Mouse (Mus musculus): ENCODE measurements around the gene Necab2. TPM values are rescaled to one million over a fixed set of nuclear protein-coding genes. Genes with fewer than 3 reads are reported as not detected.
A peak's percentile ranks its signal among the peaks of the same experiment; 100 is the strongest.

Necab2 gene
- total RNA-seq, 2 experiments from 2014 or later, result 35.9 to 48.5 TPM

DNA sequence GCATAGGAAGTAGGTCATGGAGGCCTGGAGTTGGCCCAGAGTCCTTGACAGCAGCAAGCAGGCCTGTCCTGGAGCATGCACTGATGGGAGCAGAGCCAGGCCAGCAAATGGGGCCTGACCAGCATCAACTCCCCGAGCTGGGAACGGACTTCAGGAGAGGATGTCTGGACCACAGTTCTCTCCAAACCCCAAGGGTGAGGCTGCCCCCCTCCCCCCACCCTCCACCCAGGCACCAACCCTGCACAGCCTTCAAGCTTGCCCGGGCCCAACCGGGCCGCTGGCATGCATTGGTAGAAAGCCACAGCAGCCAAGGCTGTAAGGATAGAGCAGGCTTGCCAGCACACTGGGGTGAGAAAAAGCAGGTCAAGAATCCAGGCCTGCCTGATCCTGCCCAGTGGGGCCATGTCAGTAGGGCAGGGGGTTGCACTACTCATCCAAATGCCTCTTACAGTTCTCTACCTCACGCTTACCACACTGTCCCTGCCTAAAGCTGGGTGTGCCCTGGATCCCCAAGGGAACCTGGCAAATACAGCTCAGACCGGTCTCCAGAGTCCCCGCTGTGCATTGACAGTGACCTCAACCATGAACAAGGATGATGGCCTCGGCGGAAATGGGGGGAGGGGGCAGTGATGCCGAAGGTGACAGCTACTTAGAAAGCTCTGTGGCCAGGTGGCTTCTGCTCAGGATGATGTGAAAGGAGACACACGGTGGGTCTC, 18.7 kb upstream of the Necab2 start:
- intact Hi-C loops (cut with DNase I), result no loop called here
- no peak for DNase-seq

- intact Hi-C loops (cut with DNase I), result no loop called here
- no peak for DNase-seq
These were observed 18.2 kb upstream of the Necab2 start for GRCm38 (mm10) chr8:119428350-119428740.

- no peak for DNase-seq
- intact Hi-C loops (cut with DNase I), result no loop called here
These were observed 17.7 kb upstream of the Necab2 start for GRCm38 (mm10) chr8:119428766-119429327.

DNA sequence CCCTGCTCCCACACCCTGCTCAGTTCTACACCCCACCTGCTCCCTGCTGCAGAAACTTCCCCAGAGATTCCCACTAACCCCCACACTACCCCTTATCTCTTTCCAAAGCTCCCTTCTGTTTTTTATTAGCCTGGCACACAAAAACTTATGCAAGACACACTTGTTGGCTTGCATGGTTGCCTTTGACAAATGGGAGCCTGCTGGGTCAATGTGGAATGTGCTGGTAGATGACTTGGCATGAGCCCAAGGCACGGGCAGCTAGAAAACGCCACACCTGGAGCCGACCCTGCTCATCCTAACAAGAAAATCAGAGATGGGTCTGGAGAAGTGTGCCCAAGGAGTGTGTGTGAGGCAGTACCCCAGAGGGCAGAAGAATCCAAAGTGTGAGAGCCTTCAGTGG, 17.0 kb upstream of the Necab2 start:
- intact Hi-C loops (cut with DNase I), result no loop called here
- no peak for DNase-seq

GRCm38 (mm10) chr8:119430250-119430649, 16.3 kb upstream of the Necab2 start:
- intact Hi-C loops (cut with DNase I), result loop anchor here (10.0 kb wide), 1 partner anchor 345 kb away; the partner anchor contains the start of gene Tldc1
- DNase-seq, result no peak

GRCm38 (mm10) chr8:119430690-119431089, 15.8 kb upstream of the Necab2 start:
- intact Hi-C loops (cut with DNase I), result loop anchor here (10.0 kb wide), 1 partner anchor 344 kb away; the partner anchor contains the start of gene Tldc1
- no peak for DNase-seq

GRCm38 (mm10) chr8:119432372-119432771, 14.1 kb upstream of the Necab2 start:
- no peak for DNase-seq
- intact Hi-C loops (cut with DNase I), result loop anchor here (10.0 kb wide), 1 partner anchor 342 kb away; the partner anchor contains the start of gene Tldc1

- no peak for DNase-seq
- intact Hi-C loops (cut with DNase I), result loop anchor here (10.0 kb wide), 1 partner anchor 341 kb away; the partner anchor contains the start of gene Tldc1
These were observed 12.8 kb upstream of the Necab2 start, which contains the start of gene Osgin1 for GRCm38 (mm10) chr8:119433582-119434174. Osgin1 (plus strand) TSS chr8:119434124.

DNA sequence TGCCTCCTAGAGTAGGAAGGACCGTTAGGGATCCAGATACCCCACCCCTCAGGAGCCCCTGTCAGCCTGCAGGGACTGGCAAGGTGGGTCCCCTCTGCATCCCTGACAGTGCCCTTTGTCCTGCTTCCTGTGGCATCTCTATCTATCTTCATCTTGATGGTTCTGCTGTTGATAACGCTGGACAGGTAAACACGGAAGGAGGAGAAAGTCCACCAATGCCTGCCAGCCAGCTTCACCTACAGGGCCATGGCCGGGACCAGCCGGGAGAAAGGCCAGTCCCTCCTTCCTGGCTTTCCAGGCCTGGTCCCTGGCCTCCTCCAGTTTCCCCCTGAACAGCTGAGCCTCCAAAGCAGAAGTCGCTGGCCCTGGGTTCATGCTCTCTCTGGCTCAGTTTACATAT, 11.9 kb upstream of the Necab2 start:
- DNase-seq, result no peak
- intact Hi-C loops (cut with DNase I), result loop anchor here (10.0 kb wide), 1 partner anchor 340 kb away; the partner anchor contains the start of gene Tldc1

- intact Hi-C loops (cut with DNase I), result loop anchor here (10.0 kb wide), 1 partner anchor 339 kb away; the partner anchor contains the start of gene Tldc1
These were observed 11.0 kb upstream of the Necab2 start for GRCm38 (mm10) chr8:119435527-119435926.

DNA sequence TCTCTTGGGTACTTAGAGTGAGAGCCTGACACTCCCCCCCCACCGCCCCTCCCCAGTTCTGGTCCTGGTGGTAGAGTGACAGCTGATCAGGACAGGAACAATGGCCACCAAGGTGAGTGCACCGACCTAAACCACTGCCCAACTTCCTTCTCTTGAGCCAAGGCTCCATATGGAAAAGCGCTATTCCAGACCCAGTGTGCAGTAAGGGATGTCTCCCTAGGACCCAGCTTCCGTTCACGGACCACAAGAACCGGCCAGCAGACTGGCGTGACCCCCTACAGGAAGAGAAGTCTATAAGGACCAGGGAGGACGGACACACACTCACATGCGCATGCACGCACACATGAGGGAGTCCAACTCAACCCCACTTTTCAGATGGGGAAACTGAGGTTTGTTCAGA, 10.2 kb upstream of the Necab2 start:
- no peak for DNase-seq
- intact Hi-C loops (cut with DNase I), result loop anchor here (10.0 kb wide), 1 partner anchor 338 kb away; the partner anchor contains the start of gene Tldc1

More at GRCm38 (mm10) chr8:119435527-119435926, 11.0 kb upstream of the Necab2 start:
- DNase-seq, result no peak

GRCm38 (mm10) chr8:119436933-119437332, 9.6 kb upstream of the Necab2 start:
- DNase-seq, result no peak
- intact Hi-C loops (cut with DNase I), result loop anchor here (10.0 kb wide), 1 partner anchor 338 kb away; the partner anchor contains the start of gene Tldc1

GRCm38 (mm10) chr8:119437506-119437905, 9.0 kb upstream of the Necab2 start:
- intact Hi-C loops (cut with DNase I), result loop anchor here (10.0 kb wide), 1 partner anchor 337 kb away; the partner anchor contains the start of gene Tldc1
- DNase-seq, result no peak

DNA sequence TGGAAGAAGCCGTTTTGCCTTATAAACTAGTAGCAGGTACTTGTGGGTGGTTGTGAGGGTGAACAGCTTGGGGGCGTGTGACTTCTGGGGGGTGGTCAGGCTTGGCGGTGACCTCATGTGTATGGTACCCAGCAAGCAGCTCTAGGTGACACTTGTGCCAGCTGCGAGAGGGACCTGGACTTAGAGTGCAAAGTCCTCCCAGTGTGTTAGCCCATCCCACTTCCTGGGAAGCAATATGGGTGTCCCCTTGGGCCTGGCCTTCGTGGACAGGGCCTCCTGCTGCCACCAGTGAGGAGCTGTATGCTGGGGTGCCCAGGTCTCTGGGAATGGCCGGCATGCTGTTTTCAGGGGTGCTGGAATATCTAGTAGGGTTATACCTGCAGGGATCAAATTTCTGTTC, 7.6 kb upstream of the Necab2 start:
- intact Hi-C loops (cut with DNase I), result loop anchor here (10.0 kb wide), 1 partner anchor 336 kb away; the partner anchor contains the start of gene Tldc1

DNA sequence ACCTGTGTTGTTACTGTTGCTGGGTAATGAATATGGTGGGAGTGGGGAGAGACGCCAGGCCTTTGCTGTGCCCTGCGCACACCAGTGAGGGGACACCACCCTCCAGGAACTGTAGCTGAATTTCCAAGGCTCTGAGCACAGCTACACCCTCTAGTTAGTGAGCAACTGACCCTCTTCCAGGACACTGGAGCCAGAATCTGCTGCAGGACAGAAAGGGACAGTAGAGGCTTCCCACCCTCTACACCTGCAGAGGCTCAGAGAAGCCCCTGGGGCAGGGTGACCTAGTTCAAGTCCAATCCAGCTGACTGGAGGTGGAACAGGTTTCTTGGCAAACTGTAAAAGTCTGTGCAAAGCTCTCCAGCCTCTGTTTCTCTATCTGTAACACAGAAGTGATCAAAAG, 7.1 kb upstream of the Necab2 start:
- no peak for DNase-seq
- intact Hi-C loops (cut with DNase I), result loop anchor here (10.0 kb wide), 1 partner anchor 335 kb away; the partner anchor contains the start of gene Tldc1

More for the DNA sequence above, 7.6 kb upstream of the Necab2 start:
- no peak for DNase-seq

DNA sequence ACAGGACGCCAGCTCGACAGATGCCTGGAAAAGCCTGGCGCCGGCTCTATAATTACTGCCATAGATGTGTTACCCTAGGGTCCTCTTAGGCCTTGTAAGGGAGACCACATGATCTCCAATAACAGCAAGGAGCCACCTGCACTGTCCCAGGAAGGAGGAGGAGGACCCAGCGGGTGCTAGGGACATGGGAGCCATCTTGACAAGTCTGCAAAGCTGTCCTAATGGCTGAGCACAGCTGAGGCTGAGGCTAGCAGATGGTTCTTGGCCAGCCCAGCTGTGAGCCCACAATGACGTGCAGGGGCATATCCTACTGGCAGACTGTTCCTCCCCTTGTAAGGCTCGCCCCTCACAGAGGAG, 6.6 kb upstream of the Necab2 start:
- intact Hi-C loops (cut with DNase I), result loop anchor here (5.0 to 10.0 kb wide), 3 partner anchors 165 to 335 kb away; partner anchors contain the start of genes Taf1c and Tldc1
- DNase-seq, result peak; percentile 37

DNA sequence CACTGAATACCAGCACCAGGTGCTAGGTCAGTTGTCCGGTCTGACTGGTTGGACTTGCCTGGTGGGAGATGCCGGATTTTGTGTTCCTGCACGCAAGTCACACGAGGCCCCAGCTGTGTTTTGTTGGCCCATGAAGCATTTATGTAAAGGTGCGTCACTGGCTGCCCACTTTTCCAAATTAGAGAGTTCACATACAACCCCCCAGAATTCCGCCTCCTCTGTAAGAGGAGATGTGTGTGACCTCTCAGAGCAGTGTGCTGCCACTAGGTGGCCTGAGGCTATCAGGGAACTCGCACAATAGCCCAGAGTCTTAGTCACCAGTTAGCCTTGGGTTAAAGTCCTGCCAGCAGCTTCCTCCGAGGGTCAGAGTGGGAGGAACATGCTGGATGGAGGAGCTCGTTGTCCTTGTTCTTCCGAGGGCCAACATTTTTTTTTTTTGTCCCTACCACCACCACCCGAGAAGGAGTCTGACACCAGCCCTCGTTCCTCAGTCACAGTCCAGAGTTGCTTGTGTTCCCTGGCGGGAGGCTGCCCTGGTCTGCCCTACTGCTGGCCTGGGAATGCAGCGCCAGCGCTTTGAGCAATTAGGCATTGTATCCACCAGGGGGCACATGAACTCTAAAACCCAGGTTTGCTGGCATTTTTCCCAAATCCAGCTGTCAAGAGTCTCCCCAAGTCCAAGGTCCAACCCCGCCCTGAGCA, 6.1 kb upstream of the Necab2 start:
- intact Hi-C loops (cut with DNase I), result loop anchor here (5.0 to 10.0 kb wide), 2 partner anchors 164 to 237 kb away; partner anchors contain the start of gene Taf1c
- peak; percentile 59 for DNase-seq

DNA sequence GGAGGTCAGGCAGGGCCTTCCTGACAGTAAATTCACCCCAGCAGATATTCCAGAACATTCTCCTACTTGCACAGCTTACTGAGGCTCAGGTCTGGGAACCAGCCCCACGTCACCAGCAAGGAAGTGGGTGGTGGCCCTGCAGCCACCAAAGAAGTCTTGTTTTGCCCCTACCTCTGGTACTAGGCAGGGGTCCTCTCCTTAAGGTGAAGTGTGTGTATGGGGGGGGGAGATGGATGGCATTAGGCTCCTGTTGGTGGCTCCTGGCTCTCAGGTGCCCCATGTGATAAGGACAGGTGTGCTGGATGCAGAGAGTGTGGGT, 5.6 kb upstream of the Necab2 start:
- intact Hi-C loops (cut with DNase I), result loop anchor here (5.0 to 10.0 kb wide), 2 partner anchors 164 to 236 kb away; partner anchors contain the start of gene Taf1c
- no peak for DNase-seq

- no peak for DNase-seq
- intact Hi-C loops (cut with DNase I), result loop anchor here (5.0 to 10.0 kb wide), 2 partner anchors 163 to 235 kb away; partner anchors contain the start of gene Taf1c
These were observed 4.5 kb upstream of the Necab2 start for GRCm38 (mm10) chr8:119442013-119442412.

DNA sequence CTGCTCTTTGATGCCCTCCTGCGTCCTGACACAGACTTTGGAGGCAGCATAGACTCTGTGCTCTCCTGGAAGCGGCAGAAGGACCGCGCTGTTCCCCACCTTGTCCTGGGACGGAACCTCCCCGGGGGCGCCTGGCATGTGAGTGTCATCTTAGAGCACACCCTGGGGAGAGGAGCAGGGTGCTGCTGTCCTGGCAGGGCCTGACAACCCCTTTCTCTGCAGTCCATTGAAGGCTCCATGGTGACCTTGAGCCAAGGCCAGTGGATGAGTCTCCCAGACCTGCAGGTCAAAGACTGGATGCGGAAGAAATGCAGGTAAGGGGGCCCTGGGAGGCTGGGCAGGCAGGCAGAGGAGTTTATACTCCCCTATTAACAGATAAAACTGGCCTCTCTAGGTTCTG, 3.5 kb upstream of the Necab2 start:
- no peak for DNase-seq
- intact Hi-C loops (cut with DNase I), result loop anchor here (5.0 to 10.0 kb wide), 2 partner anchors 162 to 234 kb away; partner anchors contain the start of gene Taf1c

Measured in left cerebral cortex, postnatal 4 days (tissue).